Mouse (Mus musculus) heart, adult 10 weeks (tissue): ENCODE measurements around the gene Krt77. TPM values are rescaled to one million over a fixed set of nuclear protein-coding genes. Genes with fewer than 3 reads are reported as not detected.

Experiments
- polyA plus RNA-seq: library from polyadenylated mRNA; stranded (reverse); fragments of 350-450 nt; fragmentation: Illumina TruSeq; extraction: RNeasy Lipid Tissue Mini Kit (QIAGEN cat#74804); gene quantifications from one replicate; pipeline ENCODE4 v1.2.3, GENCODE M21; 2014; ENCODE audit warnings: low read depth, low replicate concordance

The Krt77 gene
- polyA plus RNA-seq, result not detected

DNA sequence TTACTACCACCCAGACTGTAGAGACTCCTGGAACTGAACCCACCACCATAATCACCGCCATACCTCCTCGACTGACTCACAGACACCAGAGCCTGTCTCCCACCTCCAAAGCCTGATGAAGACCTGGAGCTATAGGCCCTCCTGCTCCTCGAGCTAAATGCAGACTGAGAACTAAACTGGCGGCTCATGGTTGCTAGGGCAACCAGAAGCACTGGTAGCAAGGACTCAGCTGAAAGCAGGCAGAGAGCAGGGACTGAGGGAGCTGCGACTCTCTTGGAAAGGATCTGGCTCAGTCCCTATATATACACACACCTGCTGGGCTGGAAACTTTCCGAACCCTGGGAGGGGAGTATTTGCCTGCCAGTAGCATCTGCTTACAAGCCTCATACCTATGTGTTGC lies at the start of gene Krt77:
Krt77 (minus strand) TSS at position 275 of the 400 bp plus-strand sequence.

DNA sequence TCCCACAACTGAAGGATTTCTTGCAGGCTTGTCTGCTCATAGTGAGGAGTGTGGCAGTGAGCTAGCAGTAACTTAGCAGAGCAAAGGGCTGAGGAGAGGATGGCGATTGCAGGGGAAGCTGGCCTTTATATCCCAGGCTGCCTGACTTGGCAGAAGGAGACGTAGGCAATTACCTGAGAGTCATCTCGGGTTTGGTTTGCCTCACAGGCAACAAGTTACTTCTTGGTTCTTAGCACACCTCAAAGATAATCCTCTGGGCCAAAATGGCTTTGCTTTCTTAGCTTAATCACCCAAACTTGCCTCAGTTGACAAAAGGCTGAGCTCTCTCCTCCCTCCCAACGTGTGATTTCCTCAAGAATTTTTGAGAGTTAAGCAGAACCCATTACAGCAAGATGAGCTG lies 23.3 kb upstream of the Krt77 start, which contains the start of gene Krt76:
Krt76 (minus strand) TSS at position 101 of the 400 bp plus-strand sequence.

DNA sequence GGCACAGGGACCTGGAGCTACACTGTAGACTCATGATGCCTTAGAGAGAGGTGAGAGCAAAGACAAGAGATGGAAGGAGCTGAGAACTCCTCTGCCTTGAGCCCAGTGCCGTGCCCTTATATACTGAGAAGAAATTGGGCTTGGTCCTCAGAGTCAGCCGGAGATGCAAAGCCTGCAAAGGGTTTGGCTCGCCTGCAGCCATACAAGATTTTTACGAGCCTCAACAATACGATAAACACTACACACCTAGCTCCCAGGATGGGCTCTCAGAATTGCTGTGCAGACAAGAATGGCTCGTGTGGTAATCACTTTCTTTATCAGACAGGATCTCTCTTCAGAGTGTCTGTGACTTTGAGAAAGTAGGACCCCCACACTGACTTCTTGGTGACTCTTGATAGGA lies 18.8 kb downstream of the Krt77 start, which contains the start of gene Krt1:
Krt1 (minus strand) TSS at position 101 of the 400 bp plus-strand sequence.

DNA sequence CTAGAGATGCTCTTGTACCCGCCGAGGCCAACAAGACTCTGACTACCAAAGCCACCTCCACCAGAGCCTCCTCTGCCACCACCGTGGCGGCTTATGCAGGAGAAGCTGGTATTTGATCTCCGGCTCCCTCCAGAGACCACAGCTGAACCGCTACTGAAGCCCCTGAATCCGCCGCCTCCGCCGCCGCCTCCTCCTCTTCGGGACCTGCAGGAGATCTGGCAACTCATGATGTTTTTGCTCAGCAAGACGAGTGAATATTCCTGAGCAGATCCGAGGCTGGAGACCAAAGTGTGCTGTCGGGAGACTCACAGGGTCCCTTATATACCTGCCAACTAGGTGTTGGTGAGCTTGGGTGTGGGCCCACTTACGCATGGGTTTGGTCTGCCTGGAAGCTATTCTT lies 51.6 kb downstream of the Krt77 start, which contains the start of gene Krt2:
Krt2 (minus strand) TSS at position 295 of the 400 bp plus-strand sequence.

Other genes with a start within 250 kb of the Krt77 start
- not detected for gene Gm5414, start 241.5 kb downstream of the Krt77 start, polyA plus RNA-seq
- gene Gm5478, start 222.3 kb downstream of the Krt77 start, polyA plus RNA-seq, result not detected
- gene Krt6b, start 189.4 kb downstream of the Krt77 start, polyA plus RNA-seq, result not detected
- gene Krt6a, start 175.4 kb downstream of the Krt77 start, polyA plus RNA-seq, result not detected
- gene Krt5, start 156.8 kb downstream of the Krt77 start, polyA plus RNA-seq, result not detected
- not detected for gene Krt71, start 126.6 kb downstream of the Krt77 start, polyA plus RNA-seq
- gene Krt72, start 83.2 kb downstream of the Krt77 start, polyA plus RNA-seq, result not detected
- gene Krt73, start 67.4 kb downstream of the Krt77 start, polyA plus RNA-seq, result not detected
- not detected for gene Krt2, start 51.5 kb downstream of the Krt77 start, polyA plus RNA-seq
- not detected for gene Krt1, start 18.9 kb downstream of the Krt77 start, polyA plus RNA-seq
- not detected for gene Krt76, start 23.2 kb upstream of the Krt77 start, polyA plus RNA-seq
- gene Krt4, start 55.0 kb upstream of the Krt77 start, polyA plus RNA-seq, result not detected
- gene Krt79, start 70.6 kb upstream of the Krt77 start, polyA plus RNA-seq, result 0.52 TPM
- gene Krt78, start 84.6 kb upstream of the Krt77 start, polyA plus RNA-seq, result not detected
- 3.2 TPM for gene Krt8, start 134.8 kb upstream of the Krt77 start, polyA plus RNA-seq
- 4.3 TPM for gene Krt18, start 158.5 kb upstream of the Krt77 start, polyA plus RNA-seq
- gene Eif4b, start 204.1 kb upstream of the Krt77 start, polyA plus RNA-seq, result 124 TPM
- gene Tns2, start 230.7 kb upstream of the Krt77 start, polyA plus RNA-seq, result 177 TPM